Mouse (Mus musculus): ENCODE results near the gene Hist3h2a. TPM values are rescaled to one million over a fixed set of nuclear protein-coding genes. Genes with fewer than 3 reads are reported as not detected.

Gene Hist3h2a
- polyA plus RNA-seq (2014; fragmentation: Nextera tagmentation; extraction: Ambion mirVana), result 17.9 and 19.2 TPM in 2 replicates

- no peaks in the 10 kb centered on the region; the same call in 1 of the 2 replicates for H3K36me3 ChIP-seq (ENCODE audit: control insufficient read depth, insufficient read depth, low read length)
- peaks cover 18% of the 10 kb centered on the region; the same call in 1 of the 2 replicates for H3K4me1 ChIP-seq (ENCODE audit: control insufficient read depth, insufficient read depth, low read length)
- no peaks in the 10 kb centered on the region for H3K9me3 ChIP-seq (ENCODE audit: control insufficient read depth, low read length)
- H3K27ac ChIP-seq (replicated peaks; ENCODE audit: low read depth, low read length), result peak within 1 kb of the TSS; percentile 96
- peak within 1 kb of the TSS; percentile 89 for H3K4me2 ChIP-seq (ENCODE audit: low read depth, severe bottlenecking)
- peak within 1 kb of the TSS; percentile 90 for H3K9ac ChIP-seq (ENCODE audit: low read length)
- H3K27me3 ChIP-seq (ENCODE audit: control insufficient read depth, insufficient read depth, low read length), result peaks cover 18% of the 10 kb centered on the region; the same call in 1 of the 2 replicates
- ATAC-seq (ENCODE audit: insufficient number of reproducible peaks, low FRiP score, low TSS enrichment, low read depth), result peak; percentile 91
- DNase-seq (ENCODE audit: low spot score), result peak; percentile 85
- WGBS, result under 1% methylated on average over 49 of the region's 49 CpGs
- H3K4me3 ChIP-seq (ENCODE audit: low read depth, low read length), result peak within 1 kb of the TSS; percentile 82
Observed at GRCm38 (mm10) chr11:58954420-58955142, at the start of gene Hist3h2a, which contains the start of gene Trim17. Gene Hist3h2a, plus strand, starts transcription at chr11:58954685. Gene Trim17, plus strand, starts transcription at chr11:58954685.

GRCm38 (mm10) chr11:58904838-58905237, 49.6 kb upstream of the Hist3h2a start:
- Histone ChIP-seq H3K27me3 (ENCODE audit: control insufficient read depth, insufficient read depth, low read length) (no peaks in the 10 kb centered on the region), H3K27ac (replicated peaks; ENCODE audit: low read depth, low read length) (no peak overlapping the region), H3K9me3 (ENCODE audit: control insufficient read depth, low read length) (no peaks in the 10 kb centered on the region), H3K4me1 (ENCODE audit: control insufficient read depth, insufficient read depth, low read length) (no peaks in the 10 kb centered on the region), H3K4me3 (ENCODE audit: low read depth, low read length) (no peak overlapping the region), H3K36me3 (ENCODE audit: control insufficient read depth, insufficient read depth, low read length) (peaks cover 4% of the 10 kb centered on the region; the same call in 1 of the 2 replicates), H3K4me2 (ENCODE audit: low read depth, severe bottlenecking) (no peak overlapping the region), H3K9ac (ENCODE audit: low read length) (no peak overlapping the region)
- no peak for DNase-seq (ENCODE audit: low spot score)
- WGBS, result 48% methylated on average over 6 of the region's 6 CpGs
- ATAC-seq (ENCODE audit: insufficient number of reproducible peaks, low FRiP score, low TSS enrichment, low read depth), result no peak

- Histone ChIP-seq H3K4me3 (ENCODE audit: low read depth, low read length) (no peak overlapping the region), H3K4me1 (ENCODE audit: control insufficient read depth, insufficient read depth, low read length) (no peaks in the 10 kb centered on the region), H3K9ac (ENCODE audit: low read length) (no peak overlapping the region; the same call in 1 of the 2 replicates), H3K27ac (replicated peaks; ENCODE audit: low read depth, low read length) (no peak overlapping the region), H3K9me3 (ENCODE audit: control insufficient read depth, low read length) (no peaks in the 10 kb centered on the region), H3K4me2 (ENCODE audit: low read depth, severe bottlenecking) (peak overlapping the region; percentile 36; the same call in 1 of the 2 replicates), H3K36me3 (ENCODE audit: control insufficient read depth, insufficient read depth, low read length) (no peaks in the 10 kb centered on the region), H3K27me3 (ENCODE audit: control insufficient read depth, insufficient read depth, low read length) (no peaks in the 10 kb centered on the region)
- WGBS, result 60% methylated on average over 1 of the region's 1 CpGs
- DNase-seq (ENCODE audit: low spot score) (no peak), ATAC-seq (ENCODE audit: insufficient number of reproducible peaks, low FRiP score, low TSS enrichment, low read depth) (no peak)
Observed at GRCm38 (mm10) chr11:58913776-58914175, 40.7 kb upstream of the Hist3h2a start.

GRCm38 (mm10) chr11:58914461-58915028, 39.9 kb upstream of the Hist3h2a start:
- ATAC-seq (ENCODE audit: insufficient number of reproducible peaks, low FRiP score, low TSS enrichment, low read depth) (no peak), DNase-seq (ENCODE audit: low spot score) (peak; percentile 62)
- Histone ChIP-seq H3K9me3 (ENCODE audit: control insufficient read depth, low read length) (no peaks in the 10 kb centered on the region), H3K4me2 (ENCODE audit: low read depth, severe bottlenecking) (peak overlapping the region; percentile 36), H3K27ac (replicated peaks; ENCODE audit: low read depth, low read length) (no peak overlapping the region), H3K4me3 (ENCODE audit: low read depth, low read length) (0 out of 2 replicates have a peak overlapping the region, but pooled peaks have one; percentile 11), H3K27me3 (ENCODE audit: control insufficient read depth, insufficient read depth, low read length) (no peaks in the 10 kb centered on the region), H3K36me3 (ENCODE audit: control insufficient read depth, insufficient read depth, low read length) (no peaks in the 10 kb centered on the region), H3K9ac (ENCODE audit: low read length) (peak overlapping the region; percentile 39), H3K4me1 (ENCODE audit: control insufficient read depth, insufficient read depth, low read length) (no peaks in the 10 kb centered on the region)
- 19% methylated on average over 17 of the region's 17 CpGs for WGBS

GRCm38 (mm10) chr11:58916879-58917744, 37.4 kb upstream of the Hist3h2a start:
- H3K4me1 ChIP-seq (ENCODE audit: control insufficient read depth, insufficient read depth, low read length), result no peaks in the 10 kb centered on the region
- DNase-seq (ENCODE audit: low spot score) (peak; percentile 55), ATAC-seq (ENCODE audit: insufficient number of reproducible peaks, low FRiP score, low TSS enrichment, low read depth) (no peak)
- no peak overlapping the region for H3K27ac ChIP-seq (replicated peaks; ENCODE audit: low read depth, low read length)
- H3K4me2 ChIP-seq (ENCODE audit: low read depth, severe bottlenecking), result no peak overlapping the region
- H3K36me3 ChIP-seq (ENCODE audit: control insufficient read depth, insufficient read depth, low read length), result no peaks in the 10 kb centered on the region
- H3K27me3 ChIP-seq (ENCODE audit: control insufficient read depth, insufficient read depth, low read length), result no peaks in the 10 kb centered on the region
- no peak overlapping the region for H3K4me3 ChIP-seq (ENCODE audit: low read depth, low read length)
- 58% methylated on average over 14 of the region's 14 CpGs for WGBS
- no peaks in the 10 kb centered on the region for H3K9me3 ChIP-seq (ENCODE audit: control insufficient read depth, low read length)
- H3K9ac ChIP-seq (ENCODE audit: low read length), result no peak overlapping the region

GRCm38 (mm10) chr11:58917745-58918366, 36.6 kb upstream of the Hist3h2a start, which contains the start of gene Btnl10:
Gene Btnl10, plus strand, starts transcription at chr11:58917908.
- no peak within 1 kb of the TSS for H3K27ac ChIP-seq (replicated peaks; ENCODE audit: low read depth, low read length)
- DNase-seq (ENCODE audit: low spot score) (no peak), ATAC-seq (ENCODE audit: insufficient number of reproducible peaks, low FRiP score, low TSS enrichment, low read depth) (no peak)
- 78% methylated on average over 12 of the region's 12 CpGs for WGBS
- no peak within 1 kb of the TSS for H3K4me2 ChIP-seq (ENCODE audit: low read depth, severe bottlenecking)
- H3K36me3 ChIP-seq (ENCODE audit: control insufficient read depth, insufficient read depth, low read length), result no peaks in the 10 kb centered on the region
- no peak within 1 kb of the TSS for H3K9ac ChIP-seq (ENCODE audit: low read length)
- H3K4me1 ChIP-seq (ENCODE audit: control insufficient read depth, insufficient read depth, low read length), result no peaks in the 10 kb centered on the region
- H3K9me3 ChIP-seq (ENCODE audit: control insufficient read depth, low read length), result no peaks in the 10 kb centered on the region
- no peak within 1 kb of the TSS for H3K4me3 ChIP-seq (ENCODE audit: low read depth, low read length)
- no peaks in the 10 kb centered on the region for H3K27me3 ChIP-seq (ENCODE audit: control insufficient read depth, insufficient read depth, low read length)

GRCm38 (mm10) chr11:58918759-58919158, 35.7 kb upstream of the Hist3h2a start:
- 79% methylated on average over 5 of the region's 5 CpGs for WGBS
- no peak for DNase-seq (ENCODE audit: low spot score)
- no peak for ATAC-seq (ENCODE audit: insufficient number of reproducible peaks, low FRiP score, low TSS enrichment, low read depth)

GRCm38 (mm10) chr11:58922420-58922819, 32.1 kb upstream of the Hist3h2a start:
- Histone ChIP-seq H3K4me2 (ENCODE audit: low read depth, severe bottlenecking) (no peak overlapping the region), H3K9ac (ENCODE audit: low read length) (no peak overlapping the region), H3K27ac (replicated peaks; ENCODE audit: low read depth, low read length) (no peak overlapping the region), H3K36me3 (ENCODE audit: control insufficient read depth, insufficient read depth, low read length) (no peaks in the 10 kb centered on the region), H3K9me3 (ENCODE audit: control insufficient read depth, low read length) (no peaks in the 10 kb centered on the region), H3K4me3 (ENCODE audit: low read depth, low read length) (no peak overlapping the region), H3K27me3 (ENCODE audit: control insufficient read depth, insufficient read depth, low read length) (no peaks in the 10 kb centered on the region), H3K4me1 (ENCODE audit: control insufficient read depth, insufficient read depth, low read length) (no peaks in the 10 kb centered on the region)
- no peak for ATAC-seq (ENCODE audit: insufficient number of reproducible peaks, low FRiP score, low TSS enrichment, low read depth)
- WGBS, result 88% methylated on average over 9 of the region's 9 CpGs
- no peak for DNase-seq (ENCODE audit: low spot score)

More at GRCm38 (mm10) chr11:58918759-58919158, 35.7 kb upstream of the Hist3h2a start:
- Histone ChIP-seq H3K36me3 (ENCODE audit: control insufficient read depth, insufficient read depth, low read length) (no peaks in the 10 kb centered on the region), H3K9ac (ENCODE audit: low read length) (no peak overlapping the region), H3K4me3 (ENCODE audit: low read depth, low read length) (no peak overlapping the region), H3K4me2 (ENCODE audit: low read depth, severe bottlenecking) (no peak overlapping the region), H3K9me3 (ENCODE audit: control insufficient read depth, low read length) (no peaks in the 10 kb centered on the region), H3K4me1 (ENCODE audit: control insufficient read depth, insufficient read depth, low read length) (no peaks in the 10 kb centered on the region), H3K27ac (replicated peaks; ENCODE audit: low read depth, low read length) (no peak overlapping the region), H3K27me3 (ENCODE audit: control insufficient read depth, insufficient read depth, low read length) (no peaks in the 10 kb centered on the region)

All from limb, embryonic 11.5 days (tissue).